Mouse (Mus musculus) T-cell, adult 66 days (primary cell): Measurements from ENCODE around the gene Rpa3. TPM values are rescaled to one million over a fixed set of nuclear protein-coding genes. Genes with fewer than 3 reads are reported as not detected.

Experiments used
- total RNA-seq, 2 experiments: library from RNA; stranded (reverse); gene quantifications; 3 replicates in 1 of 2; 4 replicates in 1 of 2; pipeline ENCODE4 v1.2.4; 2023

Gene Rpa3
- 10 to 100 TPM; 18.5 to 18.7 TPM for total RNA-seq

DNA sequence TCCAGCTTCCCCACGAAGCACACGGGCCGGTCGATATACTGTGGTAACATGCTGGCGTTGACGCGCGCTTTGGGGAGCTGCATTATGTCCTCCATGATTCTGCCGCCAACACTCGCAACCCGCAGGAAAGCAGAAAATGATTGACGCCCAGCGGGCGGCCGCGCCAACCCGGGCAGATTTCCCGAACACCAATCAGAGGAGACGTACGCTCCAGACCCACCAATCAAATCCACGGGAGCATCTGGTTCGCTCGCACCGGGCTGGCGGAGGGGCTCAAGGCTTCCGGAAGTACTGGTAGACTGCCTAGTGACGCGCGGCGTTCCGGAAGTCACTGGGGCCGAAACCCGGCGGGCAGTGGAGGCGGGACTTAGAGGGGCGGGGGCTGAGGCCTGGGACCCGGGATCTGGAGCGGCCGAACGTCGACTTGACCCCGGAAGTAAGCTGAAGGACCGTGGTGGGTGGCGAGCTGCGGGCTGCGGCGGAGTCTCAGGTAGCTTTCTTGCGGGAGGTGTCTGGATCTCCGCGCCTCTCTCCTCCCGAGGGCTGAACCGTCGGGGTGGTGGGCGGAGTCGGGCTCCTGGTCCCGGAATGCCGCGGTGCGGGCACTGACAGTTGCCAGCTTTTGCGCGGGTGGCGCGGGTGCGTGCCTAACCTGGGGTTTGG is at the start of gene Rpa3, which contains the start of the genes Umad1 and Gm45062:
TSS of gene Rpa3 (minus strand) at position 170 of the 663 bp plus-strand sequence.
TSS of gene Umad1 (plus strand) at position 285 of the 663 bp plus-strand sequence.
TSS of gene Gm45062 (plus strand) at position 447 of the 663 bp plus-strand sequence.

DNA sequence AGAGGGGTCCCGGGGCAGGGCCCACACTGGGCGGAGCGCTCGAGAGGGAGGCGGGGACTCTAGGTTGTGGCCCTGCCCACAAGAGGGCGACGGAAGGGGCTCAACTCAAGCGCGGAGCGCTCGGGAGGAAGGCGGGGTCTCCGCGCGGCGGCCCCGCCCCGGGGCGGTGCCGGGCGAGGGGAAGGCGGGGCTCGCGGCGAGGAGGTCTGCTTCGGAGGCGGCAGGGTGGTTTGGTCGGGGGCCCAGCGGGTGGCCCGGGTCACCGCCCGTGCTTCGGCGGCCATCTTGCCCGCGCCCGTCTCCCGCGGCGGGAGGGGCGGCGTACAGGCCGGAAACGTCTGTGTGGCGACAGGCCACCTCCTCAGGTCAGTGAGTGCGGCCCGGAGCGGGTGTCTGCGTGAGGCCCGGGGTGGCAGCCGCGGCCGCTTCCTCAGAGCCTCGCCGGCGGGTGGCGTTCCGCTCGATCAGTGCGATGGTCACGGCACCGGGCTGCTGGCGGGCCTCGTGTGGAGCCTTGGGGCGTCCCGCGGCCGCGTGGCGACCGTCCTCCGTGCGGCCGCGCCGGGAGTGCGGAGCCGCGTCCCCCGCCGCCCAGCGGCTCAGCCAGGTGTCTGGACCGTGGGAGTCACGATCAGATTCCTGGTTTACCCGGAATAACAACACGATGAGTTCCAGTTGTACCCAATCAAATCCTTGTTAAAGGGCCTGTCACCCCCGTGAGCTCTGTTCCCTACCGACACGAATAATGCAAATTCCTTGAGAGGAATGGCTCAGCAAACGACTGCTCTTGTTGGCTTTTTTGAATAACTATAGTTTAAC is 49.7 kb downstream of the Rpa3 start, which contains the start of gene Mios:
TSS of gene Mios (plus strand) at position 176 of the 819 bp plus-strand sequence.

Other genes with a start within 250 kb of the Rpa3 start
- gene Col28a1, start 66.6 kb downstream of the Rpa3 start, total RNA-seq, result not detected
- gene Mios, start 50.0 kb downstream of the Rpa3 start, total RNA-seq, result 10 to 100 TPM; 24.9 to 25.1 TPM
- 1 to 10 TPM; 5.0 to 5.6 TPM for gene Umad1, start 115 bp upstream of the Rpa3 start, total RNA-seq
- gene Gm45062, start 277 bp upstream of the Rpa3 start, total RNA-seq, result not detected